Mouse (Mus musculus): ENCODE data around the gene Tle3.

DNA sequence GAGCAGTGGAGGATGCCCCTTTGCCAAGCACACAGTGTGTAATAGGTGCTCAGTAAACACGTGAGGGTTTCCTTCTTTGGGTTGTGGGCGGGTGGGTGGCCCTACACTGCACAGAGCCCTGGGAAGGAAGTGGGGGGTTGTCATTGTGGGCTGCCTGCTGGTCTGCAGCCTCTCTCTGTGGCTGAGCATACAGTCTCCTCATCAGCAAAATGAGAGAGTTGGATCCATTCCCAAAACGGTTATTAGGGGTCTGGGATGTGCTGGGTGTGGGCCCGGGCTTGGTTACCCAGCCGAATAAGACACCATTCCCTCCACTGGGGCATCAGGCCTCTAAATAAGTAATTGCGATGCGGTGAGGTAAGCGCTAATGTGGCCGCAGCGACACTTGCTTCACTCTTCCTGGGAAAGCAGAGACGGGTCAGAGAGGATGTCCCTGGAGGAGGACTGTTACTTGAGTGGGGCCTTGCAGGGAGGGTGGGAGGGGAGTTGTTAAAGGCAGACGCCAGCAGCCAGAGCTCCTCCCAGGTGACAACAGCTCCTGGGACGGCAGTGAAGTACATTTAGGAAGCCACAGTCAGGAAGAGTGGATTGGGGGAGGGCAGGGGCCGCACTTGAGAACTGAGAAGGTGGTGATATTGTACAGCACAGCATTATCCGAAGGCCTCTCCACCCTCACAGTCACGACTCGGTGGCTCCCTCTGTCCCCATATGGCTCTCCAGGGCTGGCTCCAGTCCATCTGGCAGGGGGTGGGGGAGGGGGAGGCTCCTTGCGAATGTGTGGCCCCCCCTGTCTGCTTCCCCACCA lies 8.3 kb downstream of the Tle3 start:
- TF ChIP-seq POLR2A (IDR thresholded peaks at IDR 0.05; ENCODE audit: borderline replicate concordance, low read depth, low read length) = no peak
- no peak for TF ChIP-seq CTCF (IDR thresholded peaks at IDR 0.05; ENCODE audit: low read depth, low read length)

Data from bone marrow macrophage, adult 2 months (primary cell).